Mouse (Mus musculus): ENCODE data around the gene Ccdc152.
"Not testable (repeated sequence)": the region's sequence is repeated elsewhere in the genome, so short reads cannot be mapped to it uniquely, and the experiment has no call there.

Gene Ccdc152

GRCm38 (mm10) chr15:3273191-3273590 lies 30.1 kb downstream of the Ccdc152 start:
- no peak for DNase-seq

- peak; percentile 31 for DNase-seq
Observed at GRCm38 (mm10) chr15:3271216-3271615, 32.1 kb downstream of the Ccdc152 start.

DNA sequence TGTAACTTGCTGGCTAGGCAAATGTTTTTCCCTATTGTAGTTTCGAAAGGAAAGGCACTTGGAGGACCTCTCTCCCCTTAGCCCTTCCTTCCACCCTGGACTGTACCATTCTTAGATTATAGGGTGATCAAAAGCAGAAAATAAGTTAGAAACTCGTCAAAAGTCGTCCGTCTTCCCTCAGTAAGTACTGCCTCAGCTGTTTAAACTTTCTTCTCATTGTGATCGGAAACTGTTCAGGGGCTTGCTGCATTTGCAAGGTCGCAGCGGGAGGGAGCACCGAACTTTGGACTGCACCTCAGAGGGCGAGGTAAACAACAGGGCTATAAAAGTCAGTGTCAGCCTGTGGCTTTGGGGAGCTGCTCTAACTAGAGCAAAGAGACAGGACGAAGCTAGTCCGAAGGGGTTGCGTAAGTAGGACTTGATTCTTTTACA lies 32.7 kb downstream of the Ccdc152 start:
- peak; percentile 78 for DNase-seq

GRCm38 (mm10) chr15:3269996-3270645 lies 33.2 kb downstream of the Ccdc152 start:
- DNase-seq = peak; percentile 26

DNA sequence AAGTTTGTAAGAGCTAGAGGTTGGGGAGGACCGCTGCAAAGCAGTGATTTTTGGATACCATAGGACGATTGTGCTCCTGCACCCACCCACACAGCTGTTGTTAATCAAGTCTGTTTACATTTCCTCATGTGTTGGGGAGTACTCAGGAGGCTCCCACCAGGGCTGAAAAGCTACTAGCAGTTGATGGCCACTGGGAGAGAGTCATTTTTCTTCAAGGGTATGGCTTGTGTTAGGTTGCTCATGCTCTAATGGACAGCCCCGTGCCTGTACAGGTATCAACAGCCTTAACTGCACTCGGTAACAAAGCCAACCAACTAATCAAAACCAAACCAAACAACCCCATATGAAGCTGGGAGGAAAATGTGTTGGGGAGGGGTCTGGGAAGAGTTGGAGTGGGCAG lies 33.8 kb downstream of the Ccdc152 start:
- no peak for DNase-seq

GRCm38 (mm10) chr15:3268247-3268646 lies 35.1 kb downstream of the Ccdc152 start, which contains the start of gene Selenop:
Gene Selenop, plus strand, starts transcription at chr15:3268547.
- no peak for DNase-seq

GRCm38 (mm10) chr15:3264828-3265227 lies 38.5 kb downstream of the Ccdc152 start:
- DNase-seq = no peak

DNA sequence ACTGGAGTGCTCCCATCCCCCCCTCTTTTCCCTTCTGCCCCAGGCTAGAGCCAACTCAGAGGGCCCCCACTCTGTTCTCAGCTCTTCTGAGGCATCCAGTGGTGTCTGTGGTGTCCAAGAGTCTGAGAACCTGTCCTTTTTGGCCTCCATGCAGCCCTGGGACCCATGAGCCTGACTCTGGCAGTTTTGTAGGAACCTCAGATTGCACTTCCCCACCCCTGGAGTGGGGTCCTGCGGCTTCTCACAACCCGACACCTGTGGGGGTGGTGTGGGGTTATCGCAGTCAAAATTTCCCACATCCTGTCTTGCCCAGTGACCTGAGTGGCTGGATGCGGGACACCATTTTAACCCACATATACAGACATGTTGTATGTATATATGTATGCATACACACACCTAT lies 39.0 kb downstream of the Ccdc152 start:
- DNase-seq = no peak

DNA sequence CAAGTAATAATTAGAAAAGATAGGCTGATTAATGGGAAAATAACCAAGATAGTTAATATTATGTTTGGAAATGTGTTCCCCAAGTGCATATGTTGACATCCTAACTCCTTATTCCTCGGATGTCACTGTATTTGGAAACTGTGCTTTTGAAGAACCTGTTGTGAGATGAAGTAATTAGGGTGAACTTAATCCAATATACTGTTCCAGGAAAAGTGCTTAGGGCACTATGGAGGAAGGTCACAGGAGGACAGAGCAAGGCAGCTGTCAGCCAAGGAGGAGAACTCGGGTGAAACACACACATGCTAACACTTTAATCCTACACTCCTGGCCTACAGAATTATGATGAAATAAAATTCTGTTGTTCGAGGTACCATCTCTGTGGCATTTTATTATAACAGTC lies 40.4 kb downstream of the Ccdc152 start:
- DNase-seq = no peak

DNA sequence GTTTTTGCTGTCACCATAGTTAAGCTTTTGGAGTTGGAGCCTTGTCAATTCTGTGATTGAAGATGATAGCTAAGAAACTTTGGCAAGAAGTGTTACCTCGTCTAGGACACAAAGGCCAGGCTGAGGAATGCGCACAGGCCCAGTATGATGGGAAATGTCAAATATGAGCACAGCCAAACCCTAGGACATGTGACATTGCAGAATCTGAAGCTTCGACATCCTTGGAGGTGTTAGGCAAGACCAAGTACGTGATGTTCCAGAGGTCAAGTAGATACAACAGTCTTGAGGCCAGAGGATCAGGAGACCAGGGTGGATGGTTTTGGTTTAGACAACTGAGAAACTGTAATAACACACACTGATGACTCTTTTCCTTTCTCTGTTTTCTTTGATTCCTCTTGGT lies 43.0 kb downstream of the Ccdc152 start:
- no peak for DNase-seq

- no peak for DNase-seq
Observed at GRCm38 (mm10) chr15:3259025-3259424, 44.3 kb downstream of the Ccdc152 start.

DNA sequence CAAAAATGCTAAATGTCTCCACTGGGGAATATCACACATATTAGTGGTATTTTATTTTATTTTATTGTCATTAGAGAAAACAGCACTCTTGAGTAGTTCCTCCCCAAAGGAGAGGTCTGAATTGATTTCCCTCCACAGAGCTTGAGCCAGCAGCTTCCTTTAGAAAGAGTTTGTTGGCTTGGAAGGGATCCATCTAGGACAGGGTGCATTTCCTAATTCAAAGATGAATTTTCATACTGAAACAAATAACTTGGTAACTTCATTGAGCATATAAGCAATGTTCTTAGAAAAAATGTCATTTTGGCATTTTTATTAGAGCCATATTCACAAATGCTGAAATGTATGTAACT lies 51.6 kb downstream of the Ccdc152 start:
- no peak for DNase-seq

GRCm38 (mm10) chr15:3251031-3251717 lies 52.2 kb downstream of the Ccdc152 start:
- DNase-seq = no peak

- DNase-seq = no peak
Observed at GRCm38 (mm10) chr15:3250620-3251019, 52.7 kb downstream of the Ccdc152 start.

DNA sequence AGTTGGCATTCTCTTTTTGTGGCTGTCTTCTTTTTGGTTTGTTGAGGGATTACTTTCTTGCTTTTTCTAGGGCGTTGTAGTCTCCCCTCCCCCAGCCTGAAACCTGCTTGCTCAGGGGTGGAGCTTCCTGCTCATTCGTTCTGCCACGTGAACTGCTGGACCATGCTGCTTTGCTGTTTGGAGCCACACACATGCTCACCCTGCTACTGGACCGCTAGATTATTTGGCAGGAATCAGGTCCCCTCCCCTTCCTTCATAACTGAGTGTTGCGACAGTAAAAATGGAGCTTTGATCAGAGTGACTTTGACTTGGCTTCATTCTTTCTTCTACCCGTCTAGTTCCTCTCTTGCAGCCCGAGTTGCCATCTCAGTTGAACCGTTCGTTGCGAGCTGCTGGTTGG lies 58.3 kb downstream of the Ccdc152 start:
- DNase-seq = not testable (repeated sequence)

- no peak for DNase-seq
Observed at GRCm38 (mm10) chr15:3237963-3238362, 65.4 kb downstream of the Ccdc152 start.

- DNase-seq = no peak
Observed at GRCm38 (mm10) chr15:3236338-3236737, 67.0 kb downstream of the Ccdc152 start.

DNA sequence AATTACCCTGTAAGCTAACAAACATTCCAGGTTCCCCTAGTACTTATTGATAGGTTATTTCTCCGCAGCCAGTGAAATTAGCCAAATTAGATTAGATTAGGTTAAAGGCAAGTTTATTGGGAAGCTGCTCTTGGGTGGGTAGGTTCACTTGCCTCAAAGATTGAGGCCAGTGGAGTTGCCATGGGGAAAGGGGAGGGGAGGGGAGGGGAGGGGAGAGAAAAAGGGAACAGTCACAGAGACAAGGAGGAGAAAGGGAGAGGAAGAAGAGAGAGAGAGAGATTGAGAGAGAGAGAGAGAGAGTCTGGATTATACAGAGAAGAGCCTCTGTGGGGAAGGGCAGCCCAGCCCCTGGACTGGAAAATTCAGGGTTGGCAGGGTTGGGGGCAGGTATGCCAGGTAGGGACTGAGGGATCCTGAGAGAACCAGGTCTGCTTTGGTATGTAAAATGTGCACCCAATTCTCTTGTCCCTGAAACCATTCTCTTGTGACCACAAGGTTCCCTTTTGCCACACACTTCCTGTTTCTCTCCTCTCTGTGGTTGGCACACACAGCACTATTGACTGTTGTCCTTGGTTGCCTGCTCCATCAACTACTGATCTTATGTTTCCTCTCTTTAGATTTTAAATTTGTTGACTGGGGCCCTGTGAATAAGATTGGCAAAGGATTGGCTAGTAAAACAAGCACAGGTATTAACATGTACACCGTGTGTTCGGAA lies 69.3 kb downstream of the Ccdc152 start:
- peak; percentile 7 for DNase-seq

DNA sequence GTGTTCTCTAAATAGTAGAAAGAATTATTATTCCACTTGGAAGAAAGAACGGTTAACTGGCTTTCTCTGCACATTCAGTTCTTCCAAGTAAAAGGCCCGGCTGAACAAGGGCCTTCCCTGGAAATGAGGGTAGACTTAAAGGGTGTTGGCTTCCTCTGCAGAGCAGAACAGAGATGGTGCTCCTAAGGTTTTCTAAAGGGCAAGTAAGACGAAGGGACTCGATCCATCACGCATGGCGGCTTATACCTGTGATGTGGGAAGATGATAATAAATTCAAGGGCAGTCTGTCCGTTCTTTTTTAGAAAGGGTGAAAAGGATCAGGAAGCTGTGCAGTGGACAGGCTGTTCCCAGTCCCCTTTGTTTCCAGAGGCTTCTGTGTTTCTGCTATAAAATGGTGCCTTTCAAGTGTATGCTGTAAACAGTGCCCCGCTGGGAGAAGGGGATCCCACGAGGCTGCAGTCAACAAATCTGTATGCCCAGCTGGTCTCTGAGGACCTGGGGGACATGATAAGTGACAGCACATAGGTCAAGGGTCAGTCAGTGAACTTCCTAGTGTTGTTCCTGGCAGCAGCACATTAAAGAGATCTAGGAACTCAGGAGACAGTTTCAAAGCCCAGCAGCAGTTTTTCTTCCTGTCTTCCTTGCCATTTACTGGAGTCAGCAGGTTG lies 71.0 kb downstream of the Ccdc152 start:
- DNase-seq = no peak

GRCm38 (mm10) chr15:3231004-3231403 lies 72.3 kb downstream of the Ccdc152 start:
- no peak for DNase-seq

Measured in thymus, postnatal 25 days (tissue).